Mouse (Mus musculus): ENCODE results near the gene Zbtb45. TPM values are rescaled to one million over a fixed set of nuclear protein-coding genes. Genes with fewer than 3 reads are reported as not detected.

Gene Zbtb45
- polyA plus RNA-seq, 1 experiment from 2014 or later = 11.9 TPM

DNA sequence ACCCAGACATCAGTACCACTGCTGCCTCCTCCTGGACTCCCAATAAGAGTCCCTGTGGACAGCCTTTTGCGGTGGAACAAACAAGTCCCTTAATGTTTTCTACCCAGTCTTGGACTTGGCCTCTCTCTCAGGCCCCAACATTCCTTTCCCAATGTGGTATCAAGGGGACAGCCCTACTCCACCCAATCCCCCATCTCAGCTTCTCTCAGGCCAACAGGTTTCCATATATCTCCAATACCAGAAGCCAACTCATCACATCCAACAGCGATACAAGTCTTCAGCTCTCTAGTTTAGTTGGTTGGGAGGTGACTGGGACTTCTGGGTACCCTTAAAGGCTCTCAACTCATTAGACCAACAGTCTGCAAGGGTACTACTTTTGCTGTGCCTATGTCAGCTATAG is 43.7 kb upstream of the Zbtb45 start:
- H3K4me3 ChIP-seq (ENCODE audit: low read depth, low read length) = no peak overlapping the region
- WGBS = 95% methylated on average over 2 of the region's 2 CpGs
- TF ChIP-seq EP300 (IDR thresholded peaks at IDR 0.05) = no peak
- TF ChIP-seq CTCF (IDR thresholded peaks at IDR 0.05) = no peak
- no peak overlapping the region for H3K9ac ChIP-seq (replicated peaks; ENCODE audit: low read depth)
- no peaks in the 10 kb centered on the region for H3K36me3 ChIP-seq (ENCODE audit: insufficient read depth, low read length)
- H3K27ac ChIP-seq (ENCODE audit: low read length) = no peak overlapping the region
- H3K4me2 ChIP-seq (replicated peaks; ENCODE audit: low read depth, low read length) = no peak overlapping the region; the same call in 1 of the 2 replicates
- no peaks in the 10 kb centered on the region for H3K9me3 ChIP-seq (ENCODE audit: low read length)
- no peaks in the 10 kb centered on the region for H3K4me1 ChIP-seq (ENCODE audit: insufficient read depth, low read depth, low read length)
- no peaks in the 10 kb centered on the region for H3K27me3 ChIP-seq (replicated peaks; ENCODE audit: insufficient read depth, low read length)
- DNase-seq (ENCODE audit: low spot score) = no peak
- ATAC-seq = no peak

DNA sequence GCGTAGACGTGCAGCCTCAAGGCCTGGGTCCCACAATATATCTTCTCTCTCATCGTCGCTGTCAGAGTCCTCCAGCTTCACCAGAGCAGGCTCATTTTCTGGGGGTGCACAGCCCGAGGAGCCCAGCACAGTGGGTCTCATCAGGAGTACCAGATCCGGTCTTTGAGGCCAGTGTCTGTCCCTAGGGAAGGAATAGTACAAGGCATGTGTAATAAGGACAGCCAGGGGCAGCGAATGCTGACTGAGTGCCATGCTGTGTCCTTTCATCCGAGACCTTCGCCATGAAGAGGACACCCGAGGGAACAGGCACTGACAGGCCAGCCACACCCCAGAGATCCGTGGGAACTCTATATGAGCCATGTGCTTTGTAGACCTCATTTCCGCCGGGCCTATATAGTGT is 43.2 kb upstream of the Zbtb45 start:
- H3K9ac ChIP-seq (replicated peaks; ENCODE audit: low read depth) = no peak overlapping the region
- DNase-seq (ENCODE audit: low spot score) = no peak
- no peaks in the 10 kb centered on the region for H3K4me1 ChIP-seq (ENCODE audit: insufficient read depth, low read depth, low read length)
- no peak for ATAC-seq
- H3K4me2 ChIP-seq (replicated peaks; ENCODE audit: low read depth, low read length) = no peak overlapping the region
- H3K4me3 ChIP-seq (ENCODE audit: low read depth, low read length) = no peak overlapping the region
- no peaks in the 10 kb centered on the region for H3K27me3 ChIP-seq (replicated peaks; ENCODE audit: insufficient read depth, low read length)
- 89% methylated on average over 13 of the region's 13 CpGs for WGBS
- no peaks in the 10 kb centered on the region for H3K9me3 ChIP-seq (ENCODE audit: low read length)
- no peak overlapping the region for H3K27ac ChIP-seq (ENCODE audit: low read length)
- TF ChIP-seq EP300 (IDR thresholded peaks at IDR 0.05) (no peak), CTCF (IDR thresholded peaks at IDR 0.05) (no peak)
- no peaks in the 10 kb centered on the region for H3K36me3 ChIP-seq (ENCODE audit: insufficient read depth, low read length)

DNA sequence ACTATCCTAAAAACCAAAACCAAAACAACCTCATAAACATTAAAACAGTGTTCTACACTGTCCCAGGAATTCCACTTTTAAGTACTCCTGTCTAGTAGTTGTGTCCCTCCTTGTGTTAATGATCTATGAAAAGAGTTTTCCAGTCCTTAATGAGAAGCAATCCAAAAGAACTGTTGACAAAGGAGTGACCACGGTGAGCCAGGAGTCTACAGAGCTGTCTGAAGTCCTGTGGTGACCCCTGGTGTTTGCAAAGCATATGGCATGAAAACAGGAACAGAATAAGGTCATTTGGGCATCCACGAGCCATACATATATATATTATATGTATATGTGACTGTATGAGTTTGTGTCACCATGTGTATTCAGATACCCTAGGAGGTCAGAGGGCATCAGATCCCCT is 36.2 kb upstream of the Zbtb45 start:
- no peak overlapping the region for H3K27ac ChIP-seq (ENCODE audit: low read length)
- peaks cover 18% of the 10 kb centered on the region for H3K27me3 ChIP-seq (replicated peaks; ENCODE audit: insufficient read depth, low read length)
- H3K36me3 ChIP-seq (ENCODE audit: insufficient read depth, low read length) = no peaks in the 10 kb centered on the region
- 0% methylated on average over 2 of the region's 2 CpGs for WGBS
- H3K4me3 ChIP-seq (ENCODE audit: low read depth, low read length) = no peak overlapping the region
- H3K4me2 ChIP-seq (replicated peaks; ENCODE audit: low read depth, low read length) = no peak overlapping the region
- no peak overlapping the region for H3K9ac ChIP-seq (replicated peaks; ENCODE audit: low read depth)
- TF ChIP-seq CTCF (IDR thresholded peaks at IDR 0.05) = peak; percentile 94
- no peak for TF ChIP-seq EP300 (IDR thresholded peaks at IDR 0.05)
- DNase-seq (ENCODE audit: low spot score) = peak; percentile 92
- peak; percentile 87 for ATAC-seq
- no peaks in the 10 kb centered on the region for H3K9me3 ChIP-seq (ENCODE audit: low read length)
- H3K4me1 ChIP-seq (ENCODE audit: insufficient read depth, low read depth, low read length) = peaks cover 6% of the 10 kb centered on the region; the same call in 1 of the 2 replicates

DNA sequence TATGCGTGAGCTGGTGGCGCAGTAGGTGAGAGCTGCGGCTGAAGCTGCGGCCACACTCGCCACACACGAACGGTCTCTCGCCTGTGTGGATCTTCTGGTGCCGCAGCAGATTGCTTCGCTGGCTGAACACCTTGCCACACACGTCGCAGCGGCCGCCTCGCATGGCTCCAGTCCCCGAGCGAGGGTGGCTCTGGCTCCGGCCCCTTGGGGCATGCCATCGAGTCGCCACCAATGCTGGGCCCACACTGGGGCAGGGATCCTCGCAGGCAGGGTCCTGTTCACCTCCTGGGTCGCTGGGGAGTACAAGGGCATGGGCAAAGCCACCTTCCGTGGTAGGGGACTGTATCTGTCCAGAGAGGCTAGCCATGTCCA is 34.4 kb upstream of the Zbtb45 start:
- DNase-seq (ENCODE audit: low spot score) = no peak
- Histone ChIP-seq H3K4me2 (replicated peaks; ENCODE audit: low read depth, low read length) (peak overlapping the region; percentile 52), H3K27me3 (replicated peaks; ENCODE audit: insufficient read depth, low read length) (peaks cover 18% of the 10 kb centered on the region), H3K27ac (ENCODE audit: low read length) (no peak overlapping the region), H3K9me3 (ENCODE audit: low read length) (no peaks in the 10 kb centered on the region), H3K4me3 (ENCODE audit: low read depth, low read length) (peak overlapping the region; percentile 27), H3K36me3 (ENCODE audit: insufficient read depth, low read length) (no peaks in the 10 kb centered on the region), H3K9ac (replicated peaks; ENCODE audit: low read depth) (no peak overlapping the region), H3K4me1 (ENCODE audit: insufficient read depth, low read depth, low read length) (peaks cover 6% of the 10 kb centered on the region)
- TF ChIP-seq CTCF (IDR thresholded peaks at IDR 0.05) (no peak), EP300 (IDR thresholded peaks at IDR 0.05) (no peak)
- 4% methylated on average over 23 of the region's 23 CpGs for WGBS
- no peak for ATAC-seq

- Histone ChIP-seq H3K27me3 (replicated peaks; ENCODE audit: insufficient read depth, low read length) (peaks cover 18% of the 10 kb centered on the region), H3K4me2 (replicated peaks; ENCODE audit: low read depth, low read length) (peak overlapping the region; percentile 52), H3K27ac (ENCODE audit: low read length) (no peak overlapping the region), H3K4me1 (ENCODE audit: insufficient read depth, low read depth, low read length) (peaks cover 10% of the 10 kb centered on the region), H3K36me3 (ENCODE audit: insufficient read depth, low read length) (no peaks in the 10 kb centered on the region), H3K4me3 (ENCODE audit: low read depth, low read length) (peak overlapping the region; percentile 27), H3K9ac (replicated peaks; ENCODE audit: low read depth) (no peak overlapping the region), H3K9me3 (ENCODE audit: low read length) (no peaks in the 10 kb centered on the region)
- TF ChIP-seq CTCF (IDR thresholded peaks at IDR 0.05) (0 out of 2 replicates have a peak, but pooled peaks have one; percentile 1), EP300 (IDR thresholded peaks at IDR 0.05) (no peak)
- DNase-seq (ENCODE audit: low spot score) (no peak), ATAC-seq (peak; percentile 24)
- WGBS = 4% methylated on average over 87 of the region's 88 CpGs
Observed at GRCm38 (mm10) chr7:13043445-13044253, 33.8 kb upstream of the Zbtb45 start.

DNA sequence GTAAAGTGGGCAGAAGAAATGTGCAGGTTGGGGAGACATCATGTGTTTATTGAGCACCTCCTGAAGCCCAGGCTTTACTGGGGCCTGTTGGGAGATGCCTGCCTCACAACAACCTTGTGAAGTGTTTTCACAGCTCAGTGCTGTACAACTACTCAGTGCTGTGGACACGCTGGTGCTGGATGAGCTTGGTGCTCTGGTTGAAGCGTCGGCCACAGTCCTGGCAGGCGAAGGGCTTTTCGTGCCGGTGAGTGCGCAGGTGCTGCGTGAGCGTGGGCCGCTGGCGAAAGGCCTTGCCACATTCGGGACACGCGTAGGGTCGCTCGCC is 33.2 kb upstream of the Zbtb45 start:
- DNase-seq (ENCODE audit: low spot score) = no peak
- Histone ChIP-seq H3K9ac (replicated peaks; ENCODE audit: low read depth) (no peak overlapping the region), H3K4me1 (ENCODE audit: insufficient read depth, low read depth, low read length) (peaks cover 12% of the 10 kb centered on the region), H3K4me2 (replicated peaks; ENCODE audit: low read depth, low read length) (0 out of 2 replicates have a peak overlapping the region, but pooled peaks have one; percentile 52), H3K9me3 (ENCODE audit: low read length) (no peaks in the 10 kb centered on the region), H3K27me3 (replicated peaks; ENCODE audit: insufficient read depth, low read length) (peaks cover 18% of the 10 kb centered on the region), H3K27ac (ENCODE audit: low read length) (no peak overlapping the region), H3K4me3 (ENCODE audit: low read depth, low read length) (no peak overlapping the region), H3K36me3 (ENCODE audit: insufficient read depth, low read length) (no peaks in the 10 kb centered on the region)
- TF ChIP-seq CTCF (IDR thresholded peaks at IDR 0.05) = no peak
- no peak for TF ChIP-seq EP300 (IDR thresholded peaks at IDR 0.05)
- WGBS = 42% methylated on average over 16 of the region's 16 CpGs
- no peak for ATAC-seq
